In genomic region chr17:56727659-56728058, GRCm38 (mm10) we compare ENCODE assay signal across 8 mouse cellular contexts. TPM values are rescaled to one million over a fixed set of nuclear protein-coding genes. Genes with fewer than 3 reads are reported as not detected.
DNase-seq lines count a peak whose midpoint lies in the region; ATAC-seq lines count a peak whose summit lies in the region.

No protein-coding gene starts in this region.

- no peaks in the 10 kb centered on the region for H3K27me3 ChIP-seq in heart, embryonic 14.5 days (ENCODE audit: control insufficient read depth, insufficient read depth, low read length)
- H3K27me3 ChIP-seq in limb, embryonic 11.5 days (ENCODE audit: control insufficient read depth, insufficient read depth, low read length), result no peaks in the 10 kb centered on the region

- intact Hi-C loops in heart, postnatal 14 days (cut with DNase I), result no loop called here

- peak overlapping the region; percentile 44; the same call in 1 of the 2 replicates for H3K9ac ChIP-seq in heart, embryonic 14.5 days (ENCODE audit: low read length)
- H3K9ac ChIP-seq in limb, embryonic 11.5 days (ENCODE audit: low read length), result no peak overlapping the region

- ATAC-seq in heart, embryonic 14.5 days (ENCODE audit: insufficient number of reproducible peaks, insufficient read depth, low FRiP score, low read depth), result peak; percentile 29; the same call in 1 of the 2 replicates
- no peak for ATAC-seq in limb, embryonic 11.5 days (ENCODE audit: insufficient number of reproducible peaks, low FRiP score, low TSS enrichment, low read depth)
- ATAC-seq in megakaryocyte, adult 5-6 weeks (ENCODE audit: poor library complexity, severe bottlenecking), result no peak

- peaks cover 18% of the 10 kb centered on the region for H3K36me3 ChIP-seq in heart, embryonic 14.5 days (ENCODE audit: control insufficient read depth, insufficient read depth, low read length)
- no peaks in the 10 kb centered on the region for H3K36me3 ChIP-seq in limb, embryonic 11.5 days (ENCODE audit: control insufficient read depth, insufficient read depth, low read length)

- peaks cover 25 to 36% of the 10 kb centered on the region in 2 experiments for H3K4me1 ChIP-seq in heart, embryonic 14.5 days (ENCODE audit: control insufficient read depth in 2 of 2, insufficient read depth in 2 of 2, low read length in 2 of 2)
- peaks cover 15% of the 10 kb centered on the region for H3K4me1 ChIP-seq in limb, embryonic 11.5 days (ENCODE audit: control insufficient read depth, insufficient read depth, low read length)

- 0 out of 2 replicates have a peak, but pooled peaks cover 3% of the 10 kb centered on the region for H3K9me3 ChIP-seq in heart, embryonic 14.5 days (ENCODE audit: control insufficient read depth, low read length)
- H3K9me3 ChIP-seq in limb, embryonic 11.5 days (ENCODE audit: control insufficient read depth, low read length), result no peaks in the 10 kb centered on the region

- no peak for DNase-seq in heart, postnatal 14 days
- DNase-seq in A20 (ENCODE audit: low read depth, low spot score) (peak; percentile 74), ZHBTc4 (ENCODE audit: low read depth, low spot score) (peak; percentile 85)
- DNase-seq in limb, embryonic 11.5 days (ENCODE audit: low spot score), result peak; percentile 60
- no peak for DNase-seq in gastrocnemius, postnatal 4 days (ENCODE audit: low spot score in 2 of 2)
- no peak for DNase-seq in spleen, adult 18-20 months

- WGBS in heart, embryonic 14.5 days, result 12% methylated on average over 12 of the region's 12 CpGs
- WGBS in limb, embryonic 11.5 days, result 7% methylated on average over 12 of the region's 12 CpGs

- H3K27ac ChIP-seq in heart, embryonic 14.5 days (replicated peaks in 1 of 2; ENCODE audit: control insufficient read depth in 1 of 2, insufficient read depth in 1 of 2, low read depth in 2 of 2, low read length in 2 of 2), result peak overlapping the region; percentile 65 to 71
- no peak overlapping the region for H3K27ac ChIP-seq in limb, embryonic 11.5 days (replicated peaks; ENCODE audit: low read depth, low read length)

- H3K4me3 ChIP-seq in heart, embryonic 14.5 days (ENCODE audit: control insufficient read depth in 1 of 2, insufficient read depth in 1 of 2, low read depth in 1 of 2, low read length in 2 of 2), result peak overlapping the region in 1 of 2 experiments; percentile 6; a peak in 1 of 4 replicates
- H3K4me3 ChIP-seq in limb, embryonic 11.5 days (ENCODE audit: low read depth, low read length), result no peak overlapping the region

- H3K4me2 ChIP-seq in heart, embryonic 14.5 days (ENCODE audit: low read length), result peak overlapping the region; percentile 34
- peak overlapping the region; percentile 8; the same call in 1 of the 2 replicates for H3K4me2 ChIP-seq in limb, embryonic 11.5 days (ENCODE audit: low read depth, severe bottlenecking)

RNA-seq across cellular contexts. Expression of gene Vmac, which starts 9.8 kb away (rescaled TPM):
- 17.7 TPM in 2 replicates for polyA plus RNA-seq in heart, embryonic 14.5 days (2014; fragmentation: Nextera tagmentation; extraction: Ambion mirVana)
- total RNA-seq in heart, postnatal 14 days (2021), result 1 to 10 TPM; 5.3 to 7.6 TPM
- 19.7 and 21.1 TPM in 2 replicates for polyA plus RNA-seq in limb, embryonic 11.5 days (2014; fragmentation: Nextera tagmentation; extraction: Ambion mirVana)
- 3.6 and 4.1 TPM in 2 replicates for total RNA-seq in megakaryocyte, adult 5-6 weeks (2015)
- total RNA-seq in megakaryocyte, adult 5-6 weeks (2017), result 2.7 and 2.8 TPM in 2 replicates
- 1 to 10 TPM; 7.5 to 8.0 TPM for total RNA-seq in gastrocnemius, postnatal 4 days (2021)

RNA-seq across cellular contexts. Expression of gene Ndufa11, which starts 10.1 kb away (rescaled TPM):
- polyA plus RNA-seq in heart, embryonic 14.5 days (2014; fragmentation: Nextera tagmentation; extraction: Ambion mirVana), result 1,100 and 1,119 TPM in 2 replicates
- 100 to 1,000 TPM; 796 to 811 TPM for total RNA-seq in heart, postnatal 14 days (2021)
- polyA plus RNA-seq in limb, embryonic 11.5 days (2014; fragmentation: Nextera tagmentation; extraction: Ambion mirVana), result 413 and 428 TPM in 2 replicates
- 108 and 113 TPM in 2 replicates for total RNA-seq in megakaryocyte, adult 5-6 weeks (2015)
- 77.8 and 92.8 TPM in 2 replicates for total RNA-seq in megakaryocyte, adult 5-6 weeks (2017)
- 100 to 1,000 TPM; 358 to 365 TPM for total RNA-seq in gastrocnemius, postnatal 4 days (2021)

RNA-seq across cellular contexts. Expression of gene Nrtn, which starts 29.7 kb away (rescaled TPM):
- polyA plus RNA-seq in heart, embryonic 14.5 days (2014; fragmentation: Nextera tagmentation; extraction: Ambion mirVana), result 31.0 and 31.5 TPM in 2 replicates
- 10 to 100 TPM; 19.7 to 20.0 TPM for total RNA-seq in heart, postnatal 14 days (2021)
- polyA plus RNA-seq in limb, embryonic 11.5 days (2014; fragmentation: Nextera tagmentation; extraction: Ambion mirVana), result 19.0 and 19.9 TPM in 2 replicates
- not detected in 2 replicates for total RNA-seq in megakaryocyte, adult 5-6 weeks (2015)
- total RNA-seq in megakaryocyte, adult 5-6 weeks (2017), result not detected in 2 replicates
- total RNA-seq in gastrocnemius, postnatal 4 days (2021), result 1 to 10 TPM; 1.0 to 1.9 TPM

RNA-seq across cellular contexts. Expression of gene Dus3l, which starts 36.9 kb away (rescaled TPM):
- 28.8 and 31.3 TPM in 2 replicates for polyA plus RNA-seq in heart, embryonic 14.5 days (2014; fragmentation: Nextera tagmentation; extraction: Ambion mirVana)
- total RNA-seq in heart, postnatal 14 days (2021), result 10 to 100 TPM; 19.6 to 21.6 TPM
- 37.3 and 38.2 TPM in 2 replicates for polyA plus RNA-seq in limb, embryonic 11.5 days (2014; fragmentation: Nextera tagmentation; extraction: Ambion mirVana)
- 8.4 and 8.7 TPM in 2 replicates for total RNA-seq in megakaryocyte, adult 5-6 weeks (2015)
- total RNA-seq in megakaryocyte, adult 5-6 weeks (2017), result 10.5 and 14.6 TPM in 2 replicates
- total RNA-seq in gastrocnemius, postnatal 4 days (2021), result 10 to 100 TPM; 21.6 to 21.7 TPM

RNA-seq across cellular contexts. Expression of gene Prr22, which starts 42.4 kb away (rescaled TPM):
- 0.96 and 1.2 TPM in 2 replicates for polyA plus RNA-seq in heart, embryonic 14.5 days (2014; fragmentation: Nextera tagmentation; extraction: Ambion mirVana)
- total RNA-seq in heart, postnatal 14 days (2021), result under 1 TPM; 0.48 to 0.49 TPM
- polyA plus RNA-seq in limb, embryonic 11.5 days (2014; fragmentation: Nextera tagmentation; extraction: Ambion mirVana), result 1.2 TPM in 2 replicates
- total RNA-seq in megakaryocyte, adult 5-6 weeks (2015), result 0.32 and 0.85 TPM in 2 replicates
- total RNA-seq in megakaryocyte, adult 5-6 weeks (2017), result not detected in 2 replicates
- under 1 TPM; 0.47 to 0.49 TPM for total RNA-seq in gastrocnemius, postnatal 4 days (2021)

Comparison
In these comparisons a context has a peak if more than half of its experiments do, and no peak if none do; other contexts are left out.
1. DNase-seq: peak in A20 (single experiment), ZHBTc4 (single experiment) and limb, embryonic 11.5 days (single experiment); none in heart, postnatal 14 days (0 of 2), gastrocnemius, postnatal 4 days (0 of 2) and spleen, adult 18-20 months (0 of 2).
2. RNA of gene Nrtn, which starts 29.7 kb away (total RNA-seq): 19.7 to 20.0 TPM in heart, postnatal 14 days; 1.0 to 1.9 TPM in gastrocnemius, postnatal 4 days and not detected in megakaryocyte, adult 5-6 weeks; every median in the first group is over 4 times any median in the second.